Mouse (Mus musculus) frontal cortex, postnatal 25 days (tissue): ENCODE measurements around the gene Sgms2.
A peak's percentile ranks its signal among the peaks of the same experiment; 100 is the strongest.

Experiments used
- DNase-seq, 2 experiments: peaks; one replicate each; pipeline ENCODE4 v3.0.0; 2022; ENCODE audit warnings: low spot score in 2 of 2

Gene Sgms2

GRCm38 (mm10) chr3:131307811-131308210, 183.4 kb downstream of the Sgms2 start:
- DNase-seq, result no peak

DNA sequence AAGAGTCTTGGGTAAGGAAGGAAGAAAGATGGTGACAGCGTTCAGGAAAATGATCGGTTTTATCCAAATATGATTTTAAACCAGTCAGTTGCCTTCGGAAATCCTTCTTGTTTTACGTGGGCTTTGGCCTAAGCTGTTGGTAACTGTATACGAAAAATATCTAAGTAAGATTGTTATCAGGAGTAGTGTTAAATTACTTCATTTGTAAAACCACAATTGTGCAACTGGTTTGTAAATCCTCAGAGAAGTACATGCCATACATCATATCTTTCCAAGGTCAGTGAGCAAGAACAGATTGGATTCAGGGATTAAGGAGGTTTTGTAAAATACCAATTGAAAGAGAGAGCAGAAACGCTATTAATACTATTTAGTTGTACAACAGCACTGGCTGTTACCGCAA, 185.0 kb downstream of the Sgms2 start:
- DNase-seq, result no peak

DNA sequence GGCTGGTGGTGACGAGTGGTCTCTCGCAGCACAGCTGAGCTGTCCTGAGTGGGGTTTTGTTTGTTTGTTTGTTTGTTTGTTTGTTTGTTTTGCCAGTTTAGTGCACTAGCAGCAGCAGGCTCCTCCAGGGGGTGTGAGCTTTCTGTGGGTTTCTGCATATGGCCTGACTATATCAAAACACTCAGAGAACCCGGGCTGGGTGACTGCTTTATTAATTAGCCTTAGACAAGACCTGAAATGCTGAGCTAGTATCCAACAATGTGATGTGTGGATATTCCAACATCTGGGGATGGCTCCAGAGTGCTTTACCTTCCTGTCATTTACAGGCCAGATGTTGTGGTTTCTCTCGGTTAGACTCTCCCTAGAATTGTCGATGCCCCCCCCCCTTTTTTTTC, 187.9 kb downstream of the Sgms2 start:
- DNase-seq, result no peak

DNA sequence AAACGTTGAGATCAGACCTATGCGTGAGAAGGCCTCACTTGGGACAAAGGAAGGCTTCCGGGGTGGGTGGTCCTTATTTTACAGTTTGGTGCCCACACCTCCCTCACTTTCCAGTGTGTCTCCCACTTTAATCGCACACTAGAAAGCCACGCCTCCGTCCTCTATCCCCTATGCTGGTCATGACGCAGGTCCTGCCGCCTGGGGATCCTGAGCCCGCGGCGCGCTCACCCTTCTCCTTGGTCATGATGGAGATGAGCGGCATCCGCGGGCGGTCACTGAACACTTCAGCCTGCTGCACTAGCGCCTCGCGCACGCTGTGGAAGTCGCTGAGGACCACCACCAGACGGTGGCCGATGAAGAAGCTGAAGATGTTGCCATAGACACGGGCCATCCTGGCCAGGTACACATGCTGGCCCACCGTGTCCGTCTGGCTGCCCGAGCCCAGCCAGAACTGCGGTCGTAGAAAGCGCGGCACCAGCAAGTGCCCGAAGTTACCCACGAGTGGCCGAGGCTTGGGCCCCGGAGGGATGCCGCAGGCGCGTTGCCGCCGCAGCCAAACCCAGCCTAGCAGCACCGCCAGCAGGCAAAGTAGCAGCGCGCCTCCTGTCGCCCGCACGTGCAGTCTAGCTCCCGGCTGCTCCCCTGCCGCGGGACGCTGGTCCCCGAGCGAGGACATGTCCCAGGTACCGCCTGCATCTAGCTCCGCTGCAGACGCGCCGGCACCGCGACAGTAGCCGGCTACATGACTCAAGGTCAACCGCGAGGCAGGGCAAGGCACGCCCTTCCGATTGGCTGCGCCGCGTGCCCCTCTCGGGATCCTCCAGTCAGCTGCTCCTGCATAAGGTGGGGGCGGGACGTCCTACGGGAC, 188.5 kb downstream of the Sgms2 start, which contains the start of gene Cyp2u1:
Gene Cyp2u1 (minus strand): TSS at position 776 of the 868 bp plus-strand sequence.
- peak; percentile 78 to 87 for DNase-seq

DNA sequence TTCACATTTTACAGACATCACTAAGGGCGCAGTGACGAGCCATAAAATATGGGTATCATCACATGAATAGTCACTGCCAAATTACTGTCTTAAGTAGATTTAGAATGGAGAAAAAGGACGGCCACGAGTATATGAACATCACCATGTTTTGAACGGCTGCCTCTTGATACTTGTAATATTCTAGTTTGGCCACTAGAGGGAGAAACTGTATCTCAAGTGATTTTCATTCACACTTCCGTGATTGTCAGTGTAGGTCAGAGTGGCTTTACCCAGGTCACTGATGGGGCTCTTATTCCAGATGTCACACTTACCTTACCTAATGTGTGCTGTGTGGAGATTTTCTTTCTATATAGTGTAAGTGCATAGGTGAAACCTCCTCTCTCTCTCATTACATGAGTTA, 191.3 kb downstream of the Sgms2 start:
- DNase-seq, result no peak

DNA sequence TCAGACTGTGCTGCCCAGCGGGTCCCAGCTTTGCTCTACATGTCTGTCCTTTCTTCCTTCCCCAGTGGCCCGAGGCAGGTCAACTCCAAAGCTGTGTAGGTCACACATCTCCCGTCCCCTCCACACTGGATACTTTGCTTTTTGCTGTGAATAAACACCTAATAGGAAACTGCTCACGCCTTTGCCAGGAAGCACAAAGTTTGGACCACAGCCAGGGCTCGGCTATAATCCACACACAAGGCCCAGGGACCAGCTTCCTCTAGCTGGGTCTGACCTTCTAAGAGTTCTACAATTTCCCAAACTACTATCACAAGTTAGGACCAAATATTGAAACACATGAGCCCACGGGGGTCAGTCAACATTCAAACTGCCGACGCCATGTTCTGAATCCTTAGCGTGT, 192.1 kb downstream of the Sgms2 start:
- no peak for DNase-seq

- no peak for DNase-seq
Measured at GRCm38 (mm10) chr3:131296893-131297292, 194.3 kb downstream of the Sgms2 start.

- no peak for DNase-seq
Measured at GRCm38 (mm10) chr3:131295513-131296200, 195.6 kb downstream of the Sgms2 start.

- no peak for DNase-seq
Measured at GRCm38 (mm10) chr3:131294503-131294902, 196.7 kb downstream of the Sgms2 start.

DNA sequence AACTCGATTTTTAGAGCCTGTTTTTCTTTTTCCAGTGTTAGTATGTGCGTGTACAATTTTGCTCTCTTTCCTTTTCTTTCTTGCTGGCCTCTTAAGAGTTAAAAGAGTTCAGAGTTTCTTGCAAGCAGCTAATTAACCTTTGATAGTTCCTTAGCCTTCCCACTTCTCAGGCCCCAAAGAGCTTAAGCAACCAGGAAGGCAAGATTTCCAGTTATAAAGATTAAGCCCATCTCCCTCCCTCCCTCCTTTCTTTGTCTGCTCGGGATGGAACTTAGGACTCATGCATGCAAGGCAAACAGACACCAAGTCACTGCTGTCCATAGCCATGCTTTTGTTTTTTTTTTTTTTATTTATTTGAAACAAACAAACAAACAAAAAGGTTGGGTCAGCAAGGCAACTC, 198.3 kb downstream of the Sgms2 start:
- no peak for DNase-seq

DNA sequence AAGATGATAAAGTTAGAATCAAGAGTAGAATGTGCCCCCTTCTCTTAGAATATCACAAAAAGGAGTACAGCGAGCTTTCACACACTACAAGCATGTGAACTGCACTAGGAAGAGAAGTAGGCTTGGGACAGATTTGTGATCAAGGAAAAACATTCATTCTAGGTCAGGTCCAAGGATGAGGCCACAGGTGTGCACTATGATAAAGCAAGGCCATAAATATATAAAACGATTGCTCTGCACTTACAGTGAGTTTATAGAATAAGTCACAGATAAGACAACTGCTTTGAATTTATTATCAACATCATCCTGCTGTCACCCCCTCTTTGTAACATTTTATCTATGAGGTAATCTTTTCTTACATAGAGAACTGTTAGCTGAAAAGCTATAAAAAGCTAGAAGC, 198.9 kb downstream of the Sgms2 start:
- no peak for DNase-seq

DNA sequence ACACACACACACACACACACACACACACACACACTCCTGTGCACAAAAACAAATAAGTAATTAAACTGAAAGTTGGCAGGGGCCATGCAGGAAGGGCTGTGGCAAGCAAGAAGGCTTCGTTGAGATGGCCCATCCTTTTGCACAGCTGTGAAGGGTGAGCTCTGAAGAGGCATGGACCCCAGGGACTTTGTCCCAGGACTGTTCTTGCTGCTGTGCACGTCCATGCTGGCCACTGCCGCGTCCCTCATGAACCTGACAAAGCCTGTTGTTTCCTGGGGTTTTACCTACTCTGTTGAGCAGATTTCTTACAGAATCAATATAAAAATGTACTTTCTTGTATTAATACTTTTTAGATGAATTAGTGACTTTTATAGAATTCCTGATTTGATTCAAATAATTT, 199.3 kb downstream of the Sgms2 start:
- DNase-seq, result no peak

GRCm38 (mm10) chr3:131274151-131274550, 217.1 kb downstream of the Sgms2 start:
- DNase-seq, result no peak

- DNase-seq, result no peak
Measured at GRCm38 (mm10) chr3:131272374-131273100, 218.7 kb downstream of the Sgms2 start.

DNA sequence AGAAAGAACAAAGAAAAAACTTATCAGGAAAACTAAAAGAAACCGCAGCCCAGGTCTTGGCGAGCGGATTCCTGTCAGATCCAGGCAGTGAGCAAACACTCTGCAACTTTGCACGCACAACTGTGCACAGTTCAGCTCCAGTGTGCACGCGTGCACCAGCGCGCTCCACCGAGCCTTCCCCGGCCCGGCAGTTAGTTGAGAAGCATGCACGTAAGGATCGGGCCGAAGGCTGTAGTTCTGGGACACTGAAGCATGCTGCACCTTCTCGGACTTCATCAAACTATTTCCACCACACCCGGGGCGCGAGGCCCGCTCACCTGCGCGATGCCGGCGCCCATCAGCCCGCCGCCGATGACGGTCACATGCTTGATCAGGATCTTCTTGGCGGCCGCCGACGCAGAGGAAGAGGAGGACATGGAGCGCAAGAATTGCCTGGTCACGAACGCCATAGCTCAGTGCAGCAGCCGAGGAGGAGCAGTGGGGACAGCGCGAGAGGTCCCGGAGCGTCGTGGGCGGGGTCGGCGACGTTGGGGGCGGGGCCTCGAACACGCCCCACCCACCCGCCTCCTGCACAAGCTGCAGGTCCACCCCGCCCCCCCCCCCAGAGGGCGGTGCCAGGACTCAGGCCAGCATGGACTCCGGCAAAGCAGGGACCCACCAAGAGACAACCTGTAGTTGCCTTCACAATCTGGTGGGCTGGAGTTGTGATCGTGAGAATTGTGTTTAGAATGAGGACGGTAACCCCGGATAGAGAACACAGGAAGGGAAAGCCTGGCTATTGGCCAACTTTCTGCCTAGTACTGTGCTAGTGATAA, 219.4 kb downstream of the Sgms2 start, which contains the start of gene Hadh:
Gene Hadh (minus strand): TSS at position 543 of the 815 bp plus-strand sequence.
- peak; percentile 49 to 65 for DNase-seq

- no peak for DNase-seq
Measured at GRCm38 (mm10) chr3:131271157-131271556, 220.1 kb downstream of the Sgms2 start.

DNA sequence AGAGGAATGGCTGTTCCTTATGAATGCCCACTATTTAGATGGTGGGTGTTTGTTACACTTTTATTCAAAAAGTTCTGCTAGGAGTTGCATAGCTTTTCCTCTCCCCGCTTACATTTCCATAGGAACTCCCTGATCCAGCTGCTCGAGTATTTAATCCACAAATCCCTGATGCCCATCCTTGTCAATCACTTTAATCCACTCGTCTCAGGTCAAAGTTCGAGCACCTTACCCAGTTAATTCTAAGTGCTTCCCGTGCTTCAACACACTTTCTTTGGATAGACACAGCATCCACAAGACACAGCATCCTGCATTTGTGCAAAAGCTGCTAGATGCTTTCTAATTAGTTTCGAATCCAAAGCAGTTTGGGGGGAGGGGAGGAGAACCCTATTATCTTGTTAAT, 220.8 kb downstream of the Sgms2 start:
- no peak for DNase-seq
